Mouse (Mus musculus): ENCODE results near the gene Hist1h2bc. TPM values are rescaled to one million over a fixed set of nuclear protein-coding genes. Genes with fewer than 3 reads are reported as not detected.

Gene Hist1h2bc
- polyA plus RNA-seq (2017; shearing (Covaris generic)): 8.8 TPM

DNA sequence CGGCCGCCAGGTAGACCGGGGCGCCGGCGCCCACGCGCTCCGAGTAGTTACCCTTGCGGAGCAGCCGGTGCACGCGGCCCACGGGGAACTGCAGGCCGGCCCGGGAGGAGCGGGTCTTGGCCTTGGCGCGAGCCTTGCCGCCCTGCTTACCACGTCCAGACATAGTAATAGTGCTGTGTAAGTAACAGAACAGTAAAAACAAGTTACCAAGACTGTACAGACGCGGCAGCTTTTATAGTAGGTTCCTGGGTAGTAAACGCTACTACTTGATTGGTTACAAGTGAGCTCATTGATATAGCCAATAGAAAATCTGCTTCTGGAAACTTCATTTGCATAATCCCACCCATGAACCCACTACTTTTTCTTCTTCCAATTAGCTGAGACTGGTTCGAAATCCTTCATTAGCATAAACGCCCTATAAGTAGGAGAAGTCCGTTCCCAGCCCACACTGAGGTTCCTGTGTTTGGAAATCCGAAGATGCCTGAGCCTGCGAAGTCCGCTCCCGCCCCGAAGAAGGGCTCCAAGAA, at the start of gene Hist1h2bc, which contains the start of gene Hist1h2ac:
TSS of gene Hist1h2bc (plus strand) at position 445 of the 527 bp plus-strand sequence.
TSS of gene Hist1h2ac (minus strand) at position 194 of the 527 bp plus-strand sequence.

DNA sequence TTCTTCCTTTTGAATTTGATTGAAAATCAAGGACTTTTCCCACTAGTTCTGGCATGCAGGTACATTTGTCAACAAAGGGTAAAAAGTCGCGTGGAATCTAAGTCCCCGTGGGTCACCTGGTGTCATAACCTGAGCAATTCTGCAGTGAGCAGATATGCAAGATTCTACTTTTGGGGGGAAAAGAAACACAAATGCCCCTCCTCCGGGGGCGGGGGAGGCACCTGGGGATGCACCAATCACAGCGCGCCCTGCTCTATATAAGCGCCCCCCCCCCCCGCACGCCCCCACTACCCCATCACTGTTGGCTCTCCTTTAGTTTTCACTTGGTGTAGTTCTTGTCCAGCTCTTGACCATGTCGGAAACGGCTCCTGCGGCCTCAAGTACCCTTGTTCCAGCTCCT, 11.5 kb downstream of the Hist1h2bc start, which contains the start of gene Hist1h1t:
TSS of gene Hist1h1t (plus strand) at position 301 of the 400 bp plus-strand sequence.

DNA sequence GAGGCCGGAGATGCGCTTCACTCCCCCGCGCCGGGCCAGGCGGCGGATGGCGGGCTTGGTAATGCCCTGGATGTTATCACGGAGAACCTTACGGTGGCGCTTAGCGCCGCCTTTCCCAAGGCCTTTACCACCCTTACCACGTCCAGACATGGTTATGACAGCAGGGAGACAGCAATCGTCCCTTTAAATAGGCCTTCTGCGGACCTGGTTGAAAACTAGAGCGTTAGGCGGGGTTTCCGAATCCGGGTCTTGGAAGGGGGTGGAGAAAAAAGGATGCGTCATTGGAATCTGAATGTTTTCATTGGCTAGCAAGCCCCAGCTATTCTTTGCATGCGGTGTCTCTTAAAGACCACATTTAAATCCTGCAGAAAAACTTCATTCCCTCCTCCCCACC, 14.3 kb downstream of the Hist1h2bc start, which contains the start of gene Hist1h4c:
TSS of gene Hist1h4c (minus strand) at position 155 of the 394 bp plus-strand sequence.

DNA sequence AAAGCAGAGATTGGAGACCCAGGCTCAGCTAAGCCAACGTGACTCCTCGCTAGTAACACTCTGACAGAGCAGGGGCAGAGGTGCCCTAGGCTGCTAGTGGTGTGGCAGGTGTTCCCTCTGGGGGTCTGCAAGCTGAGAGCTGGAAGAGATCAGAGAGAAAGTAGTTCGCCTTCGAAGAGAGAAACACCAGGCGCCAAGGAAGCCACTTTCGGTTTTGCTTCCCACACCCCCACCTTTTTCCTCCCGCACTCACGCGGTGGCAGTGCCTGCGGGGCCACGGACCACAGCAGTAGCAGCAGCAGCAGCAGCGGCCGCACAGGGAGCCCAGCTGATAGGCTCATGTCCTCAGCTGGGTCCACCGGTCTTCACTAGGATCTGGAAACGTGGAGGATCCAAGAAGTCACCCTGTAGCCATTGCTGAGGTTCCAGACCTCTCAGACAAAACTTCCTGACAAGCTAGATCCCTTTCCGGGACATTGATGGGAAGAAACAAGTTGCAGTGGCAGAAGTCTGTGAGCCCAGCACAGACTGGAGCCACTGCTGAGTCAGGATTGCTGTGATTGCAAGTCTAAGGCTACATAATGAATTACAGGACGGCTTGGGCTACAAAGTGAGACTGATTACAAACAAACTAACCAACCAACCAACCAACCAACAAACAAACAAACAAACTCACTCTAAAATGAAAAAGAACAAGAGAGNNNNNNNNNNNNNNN, 26.5 kb downstream of the Hist1h2bc start, which contains the start of gene Hfe:
TSS of gene Hfe (minus strand) at position 481 of the 716 bp plus-strand sequence.

DNA sequence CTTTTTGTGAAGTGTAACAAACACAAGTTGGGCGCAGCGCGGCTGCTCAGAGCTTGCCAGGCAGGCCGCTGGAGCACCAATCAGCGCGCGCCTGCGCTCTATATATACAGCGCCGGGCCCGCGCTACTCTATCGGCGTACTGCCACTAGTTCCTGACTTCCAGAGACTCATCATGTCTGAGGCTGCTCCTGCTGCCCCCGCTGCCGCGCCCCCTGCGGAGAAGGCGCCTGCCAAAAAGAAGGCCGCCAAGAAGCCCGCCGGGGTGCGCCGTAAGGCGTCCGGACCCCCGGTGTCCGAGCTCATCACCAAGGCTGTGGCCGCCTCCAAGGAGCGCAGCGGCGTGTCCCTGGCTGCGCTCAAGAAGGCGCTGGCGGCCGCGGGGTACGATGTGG, 54.7 kb downstream of the Hist1h2bc start, which contains the start of gene Hist1h1c:
TSS of gene Hist1h1c (plus strand) at position 132 of the 392 bp plus-strand sequence.

Other genes starting within 250 kb of the Hist1h2bc start
- not detected for gene Btn1a1, start 218.3 kb upstream of the Hist1h2bc start, polyA plus RNA-seq (2017; shearing (Covaris generic))
- gene Btn2a2, start 195.3 kb upstream of the Hist1h2bc start, polyA plus RNA-seq (2017; shearing (Covaris generic)): not detected
- 4.6 TPM for gene Hist1h4h, start 153.1 kb upstream of the Hist1h2bc start, polyA plus RNA-seq (2017; shearing (Covaris generic))
- not detected for gene Hist1h2af, start 150.3 kb upstream of the Hist1h2bc start, polyA plus RNA-seq (2017; shearing (Covaris generic))
- gene Hist1h3g, start 148.8 kb upstream of the Hist1h2bc start, polyA plus RNA-seq (2017; shearing (Covaris generic)): not detected
- 0.29 TPM for gene Hist1h2bh, start 140.8 kb upstream of the Hist1h2bc start, polyA plus RNA-seq (2017; shearing (Covaris generic))
- 0.24 TPM for gene Hist1h3f, start 140.1 kb upstream of the Hist1h2bc start, polyA plus RNA-seq (2017; shearing (Covaris generic))
- not detected for gene Hist1h4f, start 132.6 kb upstream of the Hist1h2bc start, polyA plus RNA-seq (2017; shearing (Covaris generic))
- 0.40 TPM for gene Hist1h1d, start 130.9 kb upstream of the Hist1h2bc start, polyA plus RNA-seq (2017; shearing (Covaris generic))
- gene Hist1h3e, start 121.8 kb upstream of the Hist1h2bc start, polyA plus RNA-seq (2017; shearing (Covaris generic)): 0.90 TPM
- gene Hist1h2ae, start 113.0 kb upstream of the Hist1h2bc start, polyA plus RNA-seq (2017; shearing (Covaris generic)): 1.6 TPM
- gene Hist1h2bg, start 112.8 kb upstream of the Hist1h2bc start, polyA plus RNA-seq (2017; shearing (Covaris generic)): 2.2 TPM
- 1.3 TPM for gene Hist1h2bf, start 110.0 kb upstream of the Hist1h2bc start, polyA plus RNA-seq (2017; shearing (Covaris generic))
- gene Hist1h2ad, start 109.8 kb upstream of the Hist1h2bc start, polyA plus RNA-seq (2017; shearing (Covaris generic)): not detected
- not detected for gene Hist1h3d, start 108.4 kb upstream of the Hist1h2bc start, polyA plus RNA-seq (2017; shearing (Covaris generic))
- 32.4 TPM for gene Hist1h4d, start 102.6 kb upstream of the Hist1h2bc start, polyA plus RNA-seq (2017; shearing (Covaris generic))
- 5.6 TPM for gene Hist1h2be, start 63.1 kb upstream of the Hist1h2bc start, polyA plus RNA-seq (2017; shearing (Covaris generic))
- 16.6 TPM for gene Hist1h1e, start 61.6 kb upstream of the Hist1h2bc start, polyA plus RNA-seq (2017; shearing (Covaris generic))
- 0.23 TPM for gene Hist1h2ac, start 251 bp upstream of the Hist1h2bc start, polyA plus RNA-seq (2017; shearing (Covaris generic))
- gene Hist1h1t, start 11.6 kb downstream of the Hist1h2bc start, polyA plus RNA-seq (2017; shearing (Covaris generic)): not detected
- gene Hist1h4c, start 14.3 kb downstream of the Hist1h2bc start, polyA plus RNA-seq (2017; shearing (Covaris generic)): 2.7 TPM
- 2.8 TPM for gene Hfe, start 26.7 kb downstream of the Hist1h2bc start, polyA plus RNA-seq (2017; shearing (Covaris generic))
- gene Hist1h1c, start 54.6 kb downstream of the Hist1h2bc start, polyA plus RNA-seq (2017; shearing (Covaris generic)): 17.4 TPM
- gene Hist1h3c, start 61.4 kb downstream of the Hist1h2bc start, polyA plus RNA-seq (2017; shearing (Covaris generic)): 0.50 TPM
- gene Hist1h2bb, start 62.5 kb downstream of the Hist1h2bc start, polyA plus RNA-seq (2017; shearing (Covaris generic)): 2.5 TPM
- gene Hist1h2ab, start 66.9 kb downstream of the Hist1h2bc start, polyA plus RNA-seq (2017; shearing (Covaris generic)): 0.79 TPM
- not detected for gene Hist1h3b, start 68.1 kb downstream of the Hist1h2bc start, polyA plus RNA-seq (2017; shearing (Covaris generic))
- gene Hist1h4b, start 72.8 kb downstream of the Hist1h2bc start, polyA plus RNA-seq (2017; shearing (Covaris generic)): 11.3 TPM
- not detected for gene Hist1h4a, start 77.0 kb downstream of the Hist1h2bc start, polyA plus RNA-seq (2017; shearing (Covaris generic))
- 1.9 TPM for gene Hist1h3a, start 78.2 kb downstream of the Hist1h2bc start, polyA plus RNA-seq (2017; shearing (Covaris generic))
- 0.95 TPM for gene Hist1h1a, start 79.5 kb downstream of the Hist1h2bc start, polyA plus RNA-seq (2017; shearing (Covaris generic))
- not detected for gene Trim38, start 85.7 kb downstream of the Hist1h2bc start, polyA plus RNA-seq (2017; shearing (Covaris generic))
- gene Slc17a2, start 122.8 kb downstream of the Hist1h2bc start, polyA plus RNA-seq (2017; shearing (Covaris generic)): not detected
- not detected for gene Slc17a3, start 155.2 kb downstream of the Hist1h2bc start, polyA plus RNA-seq (2017; shearing (Covaris generic))
- gene Slc17a1, start 183.6 kb downstream of the Hist1h2bc start, polyA plus RNA-seq (2017; shearing (Covaris generic)): not detected
- not detected for gene Slc17a4, start 230.8 kb downstream of the Hist1h2bc start, polyA plus RNA-seq (2017; shearing (Covaris generic))
- gene Hist1h2ba, start 250.0 kb downstream of the Hist1h2bc start, polyA plus RNA-seq (2017; shearing (Covaris generic)): not detected